Mouse (Mus musculus) forebrain, embryonic 13.5 days (tissue): ENCODE data around the gene Mfrp. TPM values are rescaled to one million over a fixed set of nuclear protein-coding genes. Genes with fewer than 3 reads are reported as not detected.

ENCODE experiments used
- ATAC-seq: fragments of 200-750 bp; cut with Nextera tagmentation; 2 replicates; pipeline ENCODE4 v1.8.0; 2017
- H3K27ac ChIP-seq: fragments of 300-500 bp; sonication (generic); 2 replicates; pipeline ENCODE4 v1.5.1; 2015; ENCODE audit warnings: inconsistent platforms, mild to moderate bottlenecking, moderate library complexity
- H3K27me3 ChIP-seq: fragments of 300-500 bp; sonication (generic); 2 replicates; pipeline ENCODE4 v1.6.1; 2015; ENCODE audit warnings: mild to moderate bottlenecking, inconsistent platforms
- H3K36me3 ChIP-seq: fragments of 300-500 bp; sonication (generic); 2 replicates; pipeline ENCODE4 v1.6.1; 2015; ENCODE audit warnings: mild to moderate bottlenecking, inconsistent platforms; ENCODE audit not compliant: poor library complexity, severe bottlenecking
- H3K4me1 ChIP-seq: fragments of 300-500 bp; sonication (generic); 2 replicates; pipeline ENCODE4 v1.6.1; 2015; ENCODE audit warnings: inconsistent platforms
- H3K4me2 ChIP-seq: fragments of 300-500 bp; sonication (generic); 2 replicates; pipeline ENCODE4 v1.6.1; 2015; ENCODE audit warnings: inconsistent platforms, mild to moderate bottlenecking, moderate library complexity
- H3K4me3 ChIP-seq: fragments of 300-500 bp; sonication (generic); 2 replicates; pipeline ENCODE4 v1.5.1; 2015; ENCODE audit warnings: mild to moderate bottlenecking, inconsistent platforms
- H3K9ac ChIP-seq: fragments of 300-500 bp; sonication (generic); 2 replicates; pipeline ENCODE4 v1.6.1; 2015; ENCODE audit warnings: mild to moderate bottlenecking, inconsistent platforms
- H3K9me3 ChIP-seq: fragments of 300-500 bp; sonication (generic); replicated peaks from 2 replicates; pipeline ENCODE4 v1.6.1; 2016; ENCODE audit warnings: inconsistent platforms
- WGBS: fragments of 180-500 bp; shearing (Covaris S2); methylation state at CpG from one replicate; pipeline ENCODE4 v1.1.7; 2015; 5-methylcytosine and 5-hydroxymethylcytosine counted together
- polyA plus RNA-seq: library from polyadenylated mRNA; unstranded; fragments of >200 nt; fragmentation: Nextera tagmentation; extraction: Ambion mirVana; gene quantifications from 2 replicates; pipeline ENCODE4 v1.2.1, GENCODE M21; 2015

The Mfrp gene
- polyA plus RNA-seq, 1 experiment from 2014 or later = 0.23 TPM

DNA sequence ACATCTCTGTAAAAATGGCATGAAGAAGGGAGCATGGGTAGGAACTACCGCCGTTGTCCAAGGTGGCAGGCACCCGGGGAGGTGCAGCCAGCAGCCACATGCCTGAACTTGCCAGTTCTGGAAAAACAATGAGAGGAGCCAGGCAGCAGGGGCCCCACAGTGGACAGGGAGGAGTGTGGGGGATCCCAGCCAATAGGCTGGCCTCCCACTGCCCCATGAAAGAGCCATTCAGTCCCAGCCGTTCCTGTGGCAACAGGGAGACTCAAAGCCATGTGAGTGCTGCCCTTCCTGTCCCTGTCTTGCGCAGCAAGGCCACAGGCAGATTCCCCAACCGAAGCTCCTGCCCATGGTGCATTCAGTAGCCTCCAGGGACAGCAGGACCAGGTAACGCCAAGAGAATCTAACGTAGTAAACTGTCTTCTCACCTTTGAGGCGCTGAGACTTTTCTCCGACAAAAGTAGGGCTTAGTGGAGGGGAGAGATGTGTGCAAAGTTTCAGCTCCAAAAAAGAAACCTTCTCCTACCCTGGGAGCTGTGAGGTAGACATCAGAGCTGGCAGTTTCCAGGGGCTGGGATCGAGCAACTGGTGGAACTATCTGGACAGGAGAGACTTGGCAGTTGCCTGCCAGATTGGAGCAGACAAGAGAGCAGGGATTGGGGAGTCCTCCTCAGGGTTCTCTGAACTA lies 29.5 kb upstream of the Mfrp start:
- WGBS = 10% methylated on average over 11 of the region's 11 CpGs
- Histone ChIP-seq H3K4me2 (peak overlapping the region; percentile 36), H3K9me3 (no peaks in the 10 kb centered on the region), H3K9ac (peak overlapping the region; percentile 17; the same call in 1 of the 2 replicates), H3K27me3 (0 out of 2 replicates have a peak, but pooled peaks cover 8% of the 10 kb centered on the region), H3K4me1 (peaks cover 41% of the 10 kb centered on the region), H3K36me3 (no peaks in the 10 kb centered on the region), H3K27ac (peak overlapping the region; percentile 51), H3K4me3 (no peak overlapping the region)
- ATAC-seq = peak; percentile 65; the same call in 1 of the 2 replicates

GRCm38 (mm10) chr9:44072599-44072915 lies 29.0 kb upstream of the Mfrp start:
- Histone ChIP-seq H3K4me1 (peaks cover 36% of the 10 kb centered on the region), H3K9ac (peak overlapping the region; percentile 17; the same call in 1 of the 2 replicates), H3K9me3 (no peaks in the 10 kb centered on the region), H3K27me3 (0 out of 2 replicates have a peak, but pooled peaks cover 8% of the 10 kb centered on the region), H3K4me2 (peak overlapping the region; percentile 36), H3K36me3 (no peaks in the 10 kb centered on the region), H3K27ac (peak overlapping the region; percentile 40), H3K4me3 (no peak overlapping the region)
- ATAC-seq = peak; percentile 64
- 13% methylated on average over 4 of the region's 4 CpGs for WGBS

- no peaks in the 10 kb centered on the region for H3K36me3 ChIP-seq
- WGBS = 34% methylated on average over 5 of the region's 5 CpGs
- H3K9ac ChIP-seq = 0 out of 2 replicates have a peak overlapping the region, but pooled peaks have one; percentile 17
- H3K9me3 ChIP-seq = no peaks in the 10 kb centered on the region
- no peak overlapping the region for H3K27ac ChIP-seq
- peak overlapping the region; percentile 36; the same call in 1 of the 2 replicates for H3K4me2 ChIP-seq
- H3K27me3 ChIP-seq = 0 out of 2 replicates have a peak, but pooled peaks cover 5% of the 10 kb centered on the region
- ATAC-seq = no peak
- peaks cover 35% of the 10 kb centered on the region for H3K4me1 ChIP-seq
- H3K4me3 ChIP-seq = no peak overlapping the region
Observed at GRCm38 (mm10) chr9:44073115-44073514, 28.4 kb upstream of the Mfrp start.

DNA sequence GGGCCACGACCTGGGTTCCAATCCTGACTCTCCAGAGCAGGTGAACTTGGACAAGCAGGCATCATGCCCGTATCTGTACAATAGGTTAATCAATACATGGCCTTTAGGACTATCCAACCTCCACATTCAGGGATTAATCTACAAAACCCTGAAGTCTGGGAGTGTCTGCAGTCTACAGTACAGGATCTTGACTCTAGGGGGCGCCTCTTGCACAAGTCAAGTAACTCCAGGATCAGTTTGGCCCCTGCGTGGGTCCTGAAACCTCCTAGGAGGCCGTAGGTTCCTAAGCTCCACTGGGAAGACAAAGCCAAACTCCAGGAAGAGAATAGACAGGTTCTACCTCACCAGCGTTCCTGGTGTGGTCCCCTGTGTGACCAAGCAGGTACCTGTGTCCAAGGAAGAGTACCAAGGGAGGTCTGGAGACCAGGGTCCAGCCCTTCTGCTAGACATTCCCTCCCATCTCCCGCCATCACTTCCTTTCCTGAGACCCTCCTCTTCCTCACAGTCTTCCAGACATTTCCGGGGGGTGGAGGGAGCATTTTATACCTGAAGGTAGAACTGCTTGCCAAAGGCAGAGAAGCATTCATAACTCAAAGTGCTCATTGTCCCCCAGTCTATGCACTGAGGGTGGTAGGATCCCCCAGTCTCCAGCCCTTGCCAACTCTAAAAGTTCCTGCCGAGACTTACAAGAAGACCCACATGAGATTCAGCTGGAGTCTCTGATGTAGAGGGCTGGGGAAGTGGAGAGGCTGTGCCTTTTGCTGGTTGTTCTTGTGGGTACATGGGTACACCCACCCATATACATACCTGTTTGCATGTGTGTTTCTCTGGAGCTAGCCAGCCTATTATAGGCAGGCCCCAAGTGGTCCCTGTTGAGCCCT lies 26.9 kb upstream of the Mfrp start:
- 0 out of 2 replicates have a peak, but pooled peaks cover 5% of the 10 kb centered on the region for H3K27me3 ChIP-seq
- no peak overlapping the region for H3K9ac ChIP-seq
- H3K4me3 ChIP-seq = no peak overlapping the region
- H3K9me3 ChIP-seq = no peaks in the 10 kb centered on the region
- ATAC-seq = no peak
- WGBS = 63% methylated on average over 9 of the region's 9 CpGs
- no peak overlapping the region for H3K4me2 ChIP-seq
- no peak overlapping the region for H3K27ac ChIP-seq
- H3K4me1 ChIP-seq = peaks cover 45% of the 10 kb centered on the region
- no peaks in the 10 kb centered on the region for H3K36me3 ChIP-seq

- H3K27me3 ChIP-seq = no peaks in the 10 kb centered on the region
- H3K4me1 ChIP-seq = peaks cover 42% of the 10 kb centered on the region
- H3K4me2 ChIP-seq = no peak overlapping the region
- H3K4me3 ChIP-seq = no peak overlapping the region
- no peak for ATAC-seq
- no peaks in the 10 kb centered on the region for H3K9me3 ChIP-seq
- H3K36me3 ChIP-seq = no peaks in the 10 kb centered on the region
- H3K27ac ChIP-seq = no peak overlapping the region
- H3K9ac ChIP-seq = no peak overlapping the region
- 73% methylated on average over 24 of the region's 24 CpGs for WGBS
Observed at GRCm38 (mm10) chr9:44075276-44075995, 26.1 kb upstream of the Mfrp start.

DNA sequence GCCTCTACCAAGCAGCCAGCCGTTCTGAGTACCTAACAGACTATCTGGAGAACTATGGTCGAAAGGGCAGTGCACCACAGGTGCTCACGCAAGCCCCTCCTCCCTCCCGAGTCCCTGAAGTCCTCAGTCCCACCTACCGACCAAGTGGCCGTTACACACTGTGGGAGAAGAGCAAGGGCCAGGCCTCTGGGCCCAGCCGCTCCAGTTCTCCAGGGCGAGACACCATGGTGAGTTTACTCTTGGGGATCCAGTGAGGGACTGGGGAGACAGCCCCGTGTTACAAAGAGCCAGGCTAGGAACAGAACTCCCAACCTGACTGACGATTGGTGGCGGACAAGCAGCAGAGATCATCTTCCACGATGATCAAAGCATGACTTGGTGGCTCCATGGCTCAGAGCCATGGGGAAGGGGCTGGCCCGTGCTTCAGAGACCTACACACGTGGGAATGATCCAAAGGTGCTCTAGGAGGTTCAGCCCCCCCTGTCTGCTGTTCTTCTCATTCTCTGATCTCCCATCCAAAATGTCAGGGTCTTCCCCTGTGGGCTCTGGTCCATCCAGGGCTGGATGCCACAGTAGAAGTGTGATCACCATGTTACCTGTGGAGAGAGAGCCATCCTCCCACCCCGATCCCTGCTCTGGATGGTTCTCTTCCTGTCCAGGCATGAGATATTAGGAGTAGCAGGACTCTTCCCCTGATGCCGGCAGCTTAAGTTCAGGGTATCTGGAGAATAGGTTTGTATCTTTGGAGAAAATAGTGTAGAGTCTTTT lies 25.3 kb upstream of the Mfrp start:
- H3K4me2 ChIP-seq = no peak overlapping the region
- no peak overlapping the region for H3K27ac ChIP-seq
- no peaks in the 10 kb centered on the region for H3K36me3 ChIP-seq
- no peak overlapping the region for H3K9ac ChIP-seq
- ATAC-seq = no peak
- no peak overlapping the region for H3K4me3 ChIP-seq
- peaks cover 41% of the 10 kb centered on the region for H3K4me1 ChIP-seq
- H3K27me3 ChIP-seq = no peaks in the 10 kb centered on the region
- 67% methylated on average over 16 of the region's 16 CpGs for WGBS
- H3K9me3 ChIP-seq = no peaks in the 10 kb centered on the region

DNA sequence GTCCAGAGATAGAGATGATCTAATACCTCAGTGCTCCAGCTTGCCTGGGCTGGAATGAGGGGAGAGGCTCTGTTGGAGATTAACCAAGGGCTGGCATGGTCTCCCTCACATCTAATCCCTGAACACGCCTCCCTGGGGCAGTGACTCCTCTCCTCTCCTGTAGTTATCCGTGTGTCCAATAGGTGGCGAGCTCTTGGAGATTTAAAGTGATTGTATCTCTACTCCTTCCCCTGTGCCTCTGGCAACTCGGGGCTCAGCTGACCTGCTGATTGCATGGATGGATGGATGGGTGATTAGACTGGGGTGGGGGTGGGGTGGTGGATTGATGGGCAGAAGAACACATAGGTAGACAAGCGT lies 24.8 kb upstream of the Mfrp start:
- Histone ChIP-seq H3K4me3 (no peak overlapping the region), H3K36me3 (no peaks in the 10 kb centered on the region), H3K4me1 (peaks cover 40% of the 10 kb centered on the region), H3K9ac (no peak overlapping the region), H3K4me2 (no peak overlapping the region), H3K27ac (no peak overlapping the region), H3K27me3 (no peaks in the 10 kb centered on the region), H3K9me3 (no peaks in the 10 kb centered on the region)
- ATAC-seq = no peak; the same call in 1 of the 2 replicates
- 11% methylated on average over 5 of the region's 5 CpGs for WGBS

- H3K4me2 ChIP-seq = no peak overlapping the region
- 88% methylated on average over 11 of the region's 11 CpGs for WGBS
- no peaks in the 10 kb centered on the region for H3K27me3 ChIP-seq
- H3K27ac ChIP-seq = no peak overlapping the region
- no peaks in the 10 kb centered on the region for H3K9me3 ChIP-seq
- H3K36me3 ChIP-seq = no peaks in the 10 kb centered on the region
- no peak overlapping the region for H3K4me3 ChIP-seq
- no peak for ATAC-seq
- H3K9ac ChIP-seq = no peak overlapping the region
- H3K4me1 ChIP-seq = peaks cover 33% of the 10 kb centered on the region
Observed at GRCm38 (mm10) chr9:44077266-44077910, 24.1 kb upstream of the Mfrp start.

- H3K36me3 ChIP-seq = no peaks in the 10 kb centered on the region
- H3K27me3 ChIP-seq = peaks cover 7% of the 10 kb centered on the region; the same call in 1 of the 2 replicates
- no peak overlapping the region for H3K4me2 ChIP-seq
- WGBS = 82% methylated on average over 10 of the region's 10 CpGs
- no peak overlapping the region for H3K27ac ChIP-seq
- peaks cover 24% of the 10 kb centered on the region for H3K4me1 ChIP-seq
- no peak for ATAC-seq
- no peaks in the 10 kb centered on the region for H3K9me3 ChIP-seq
- peak overlapping the region; percentile 47 for H3K9ac ChIP-seq
- H3K4me3 ChIP-seq = no peak overlapping the region
Observed at GRCm38 (mm10) chr9:44078136-44078797, 23.3 kb upstream of the Mfrp start.

- no peaks in the 10 kb centered on the region for H3K36me3 ChIP-seq
- H3K27me3 ChIP-seq = peaks cover 16% of the 10 kb centered on the region
- no peak overlapping the region for H3K4me2 ChIP-seq
- WGBS = 30% methylated on average over 16 of the region's 16 CpGs
- no peaks in the 10 kb centered on the region for H3K9me3 ChIP-seq
- ATAC-seq = peak; percentile 82
- peaks cover 29% of the 10 kb centered on the region for H3K4me1 ChIP-seq
- H3K4me3 ChIP-seq = no peak overlapping the region
- peak overlapping the region; percentile 47 for H3K9ac ChIP-seq
- no peak overlapping the region for H3K27ac ChIP-seq
Observed at GRCm38 (mm10) chr9:44078955-44079756, 22.4 kb upstream of the Mfrp start.
